Mouse (Mus musculus) stomach, embryonic 14.5 days (tissue): ENCODE measurements around the gene Zfp74. TPM values are rescaled to one million over a fixed set of nuclear protein-coding genes. Genes with fewer than 3 reads are reported as not detected.

Experiments used
- ATAC-seq: fragments of 200-750 bp; cut with Nextera tagmentation; 2 replicates; pipeline ENCODE4 v1.8.0; 2017; ENCODE audit warnings: low read depth, moderate TSS enrichment; ENCODE audit not compliant: insufficient number of reproducible peaks, insufficient read depth, low FRiP score
- H3K27ac ChIP-seq: fragments of 300-500 bp; sonication (generic); 2 replicates; pipeline ENCODE4 v1.5.1; 2014; ENCODE audit warnings: mild to moderate bottlenecking, low read length, moderate library complexity, mixed read lengths
- H3K27me3 ChIP-seq: fragments of 300-500 bp; sonication (generic); 2 replicates; pipeline ENCODE4 v1.6.1; 2014; ENCODE audit warnings: low read length, control low read depth, mixed read lengths; ENCODE audit not compliant: control insufficient read depth, insufficient read depth
- H3K36me3 ChIP-seq: fragments of 300-500 bp; sonication (generic); 2 replicates; pipeline ENCODE4 v1.6.1; 2014; ENCODE audit warnings: mild to moderate bottlenecking, control low read depth, low read length, moderate library complexity, mixed read lengths; ENCODE audit not compliant: control insufficient read depth, insufficient read depth
- H3K4me1 ChIP-seq: fragments of 300-500 bp; sonication (generic); 2 replicates; pipeline ENCODE4 v1.6.1; 2014; ENCODE audit warnings: low read length, control low read depth, mixed read lengths; ENCODE audit not compliant: control insufficient read depth, insufficient read depth
- H3K4me2 ChIP-seq: fragments of 300-500 bp; sonication (generic); replicated peaks from 2 replicates; pipeline ENCODE4 v1.6.1; 2014; ENCODE audit warnings: low read depth, low read length, control low read depth
- H3K4me3 ChIP-seq: fragments of 300-500 bp; sonication (generic); 2 replicates; pipeline ENCODE4 v1.5.1; 2014; ENCODE audit warnings: low read depth, low read length, control low read depth
- H3K9ac ChIP-seq: fragments of 300-500 bp; sonication (generic); replicated peaks from 2 replicates; pipeline ENCODE4 v1.6.1; 2014; ENCODE audit warnings: low read depth, mild to moderate bottlenecking, control low read depth, low read length, moderate library complexity, mixed read lengths
- H3K9me3 ChIP-seq: fragments of 300-500 bp; sonication (generic); 2 replicates; pipeline ENCODE4 v1.6.1; 2016; ENCODE audit warnings: low read depth, low read length, control low read depth; ENCODE audit not compliant: control insufficient read depth
- WGBS: fragments of 180-500 bp; shearing (Covaris S2); extraction: QIAGEN DNeasy Blood & Tissue Kit; methylation state at CpG from one replicate; pipeline ENCODE4 v1.1.7; 2014; 5-methylcytosine and 5-hydroxymethylcytosine counted together
- polyA plus RNA-seq: library from polyadenylated mRNA; unstranded; fragments of >200 nt; fragmentation: Nextera tagmentation; extraction: Ambion mirVana; gene quantifications from 2 replicates; pipeline ENCODE4 v1.2.1, GENCODE M21; 2014

Zfp74 gene
- polyA plus RNA-seq, 1 experiment from 2014 or later, result 12.0 TPM

GRCm38 (mm10) chr7:29941027-29941426 lies 12.9 kb downstream of the Zfp74 start:
- Histone ChIP-seq H3K4me1 (no peaks in the 10 kb centered on the region), H3K27ac (no peak overlapping the region), H3K9me3 (no peaks in the 10 kb centered on the region), H3K36me3 (peaks cover 10% of the 10 kb centered on the region), H3K4me2 (no peak overlapping the region), H3K9ac (no peak overlapping the region), H3K27me3 (no peaks in the 10 kb centered on the region), H3K4me3 (no peak overlapping the region)
- WGBS, result 88% methylated on average over 11 of the region's 11 CpGs
- ATAC-seq, result no peak

DNA sequence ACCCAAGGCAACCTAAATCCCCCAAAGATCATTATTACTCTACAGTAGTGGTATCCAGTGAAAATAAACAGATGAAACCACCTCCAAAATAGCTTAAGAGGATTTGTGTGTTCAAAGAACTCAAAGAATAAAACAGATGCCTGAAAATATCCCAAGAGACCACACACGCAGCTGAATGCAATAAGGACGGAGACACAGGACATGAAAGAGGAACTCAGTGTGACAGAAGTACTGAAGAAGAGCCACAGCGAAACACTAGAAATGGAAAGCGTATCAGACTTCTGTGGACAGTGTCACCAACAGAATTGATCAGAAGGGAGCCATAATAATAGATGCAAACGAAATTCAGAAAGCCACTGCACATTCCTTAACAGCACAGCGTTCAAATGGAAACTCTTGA lies 15.0 kb downstream of the Zfp74 start:
- H3K36me3 ChIP-seq, result peaks cover 23% of the 10 kb centered on the region
- WGBS, result 89% methylated on average over 6 of the region's 6 CpGs
- no peak for ATAC-seq

GRCm38 (mm10) chr7:29922780-29923179 lies 31.1 kb downstream of the Zfp74 start:
- H3K36me3 ChIP-seq, result no peaks in the 10 kb centered on the region
- no peak overlapping the region for H3K27ac ChIP-seq
- H3K4me2 ChIP-seq, result no peak overlapping the region
- no peaks in the 10 kb centered on the region for H3K9me3 ChIP-seq
- no peak for ATAC-seq
- H3K27me3 ChIP-seq, result no peaks in the 10 kb centered on the region
- no peak overlapping the region for H3K9ac ChIP-seq
- no peak overlapping the region for H3K4me3 ChIP-seq
- no peaks in the 10 kb centered on the region for H3K4me1 ChIP-seq
- 61% methylated on average over 2 of the region's 2 CpGs for WGBS

More for the DNA sequence above, 15.0 kb downstream of the Zfp74 start:
- no peak overlapping the region for H3K4me2 ChIP-seq
- H3K4me1 ChIP-seq, result no peaks in the 10 kb centered on the region
- H3K27me3 ChIP-seq, result no peaks in the 10 kb centered on the region
- H3K9ac ChIP-seq, result no peak overlapping the region
- no peak overlapping the region for H3K27ac ChIP-seq
- no peaks in the 10 kb centered on the region for H3K9me3 ChIP-seq
- no peak overlapping the region for H3K4me3 ChIP-seq

GRCm38 (mm10) chr7:29921439-29922093 lies 32.3 kb downstream of the Zfp74 start:
- H3K27me3 ChIP-seq, result no peaks in the 10 kb centered on the region
- H3K9ac ChIP-seq, result no peak overlapping the region
- no peaks in the 10 kb centered on the region for H3K4me1 ChIP-seq
- H3K4me2 ChIP-seq, result no peak overlapping the region
- H3K9me3 ChIP-seq, result no peaks in the 10 kb centered on the region
- H3K36me3 ChIP-seq, result no peaks in the 10 kb centered on the region
- WGBS, result 65% methylated on average over 6 of the region's 6 CpGs
- no peak overlapping the region for H3K27ac ChIP-seq
- no peak for ATAC-seq
- no peak overlapping the region for H3K4me3 ChIP-seq

GRCm38 (mm10) chr7:29918062-29918453 lies 35.8 kb downstream of the Zfp74 start:
- Histone ChIP-seq H3K4me2 (no peak overlapping the region), H3K9ac (no peak overlapping the region), H3K36me3 (peaks cover 28% of the 10 kb centered on the region), H3K4me1 (no peaks in the 10 kb centered on the region), H3K27ac (no peak overlapping the region), H3K4me3 (no peak overlapping the region), H3K9me3 (no peaks in the 10 kb centered on the region), H3K27me3 (no peaks in the 10 kb centered on the region)
- 89% methylated on average over 4 of the region's 4 CpGs for WGBS
- ATAC-seq, result no peak

- Histone ChIP-seq H3K4me1 (no peaks in the 10 kb centered on the region), H3K4me2 (no peak overlapping the region), H3K27ac (no peak overlapping the region), H3K27me3 (no peaks in the 10 kb centered on the region), H3K4me3 (no peak overlapping the region), H3K9me3 (no peaks in the 10 kb centered on the region), H3K9ac (no peak overlapping the region), H3K36me3 (peaks cover 31% of the 10 kb centered on the region)
- no peak for ATAC-seq
- WGBS, result 51% methylated on average over 6 of the region's 6 CpGs
Observed at GRCm38 (mm10) chr7:29917371-29918061, 36.4 kb downstream of the Zfp74 start.

- no peak overlapping the region for H3K4me3 ChIP-seq
- no peak overlapping the region for H3K4me2 ChIP-seq
- H3K36me3 ChIP-seq, result peaks cover 42% of the 10 kb centered on the region
- no peaks in the 10 kb centered on the region for H3K9me3 ChIP-seq
- peaks cover 10% of the 10 kb centered on the region; the same call in 1 of the 2 replicates for H3K4me1 ChIP-seq
- H3K27ac ChIP-seq, result no peak overlapping the region
- H3K27me3 ChIP-seq, result no peaks in the 10 kb centered on the region
- 91% methylated on average over 13 of the region's 13 CpGs for WGBS
- no peak overlapping the region for H3K9ac ChIP-seq
- ATAC-seq, result no peak
Observed at GRCm38 (mm10) chr7:29912172-29912571, 41.7 kb downstream of the Zfp74 start.

GRCm38 (mm10) chr7:29910252-29910651 lies 43.6 kb downstream of the Zfp74 start:
- Histone ChIP-seq H3K9ac (no peak overlapping the region), H3K4me3 (no peak overlapping the region), H3K27me3 (no peaks in the 10 kb centered on the region), H3K9me3 (no peaks in the 10 kb centered on the region), H3K36me3 (peaks cover 35% of the 10 kb centered on the region), H3K4me1 (peaks cover 10% of the 10 kb centered on the region; the same call in 1 of the 2 replicates), H3K4me2 (no peak overlapping the region), H3K27ac (no peak overlapping the region)
- 72% methylated on average over 2 of the region's 2 CpGs for WGBS
- ATAC-seq, result no peak
